Mouse (Mus musculus): ENCODE results near the gene Gm815. TPM values are rescaled to one million over a fixed set of nuclear protein-coding genes. Genes with fewer than 3 reads are reported as not detected.

Gene Gm815
- polyA plus RNA-seq, 1 experiment from 2014 or later = not detected

DNA sequence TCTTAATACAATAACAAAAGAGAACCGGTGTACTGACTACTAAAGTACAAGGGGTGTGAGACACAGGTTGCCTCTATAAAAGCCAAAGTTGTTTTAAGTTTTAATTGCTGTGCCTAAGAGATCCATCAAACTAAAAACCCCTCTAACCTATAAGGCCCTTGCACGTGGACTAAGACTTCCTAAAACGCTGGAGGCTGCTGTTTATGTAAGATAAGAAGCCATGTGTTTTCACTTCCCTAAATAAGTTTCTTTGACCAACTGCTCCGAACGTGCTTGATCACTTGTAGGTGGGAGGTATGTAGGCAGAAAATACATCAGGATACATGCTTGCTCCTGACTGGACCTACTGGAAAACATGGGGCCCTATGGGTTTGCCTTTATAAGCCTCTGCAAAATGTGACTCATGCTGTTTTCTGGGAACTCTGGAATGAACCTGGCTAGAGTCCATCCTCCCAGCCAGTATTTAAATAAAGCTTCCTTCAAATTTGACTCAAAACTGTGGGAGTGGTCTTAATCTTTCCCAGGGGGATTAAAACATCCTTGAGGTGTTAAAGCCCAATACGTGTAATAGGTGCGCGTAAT lies 31.9 kb upstream of the Gm815 start:
- Histone ChIP-seq H3K4me2 (ENCODE audit: low read length) (no peak overlapping the region), H3K36me3 (ENCODE audit: control insufficient read depth, insufficient read depth, low read length) (no peaks in the 10 kb centered on the region), H3K27ac (replicated peaks; ENCODE audit: low read depth, low read length) (no peak overlapping the region), H3K4me3 (replicated peaks; ENCODE audit: low read depth, low read length) (no peak overlapping the region), H3K27me3 (ENCODE audit: control insufficient read depth, insufficient read depth, low read length) (no peaks in the 10 kb centered on the region), H3K9me3 (ENCODE audit: control insufficient read depth, low read length) (no peaks in the 10 kb centered on the region), H3K4me1 (ENCODE audit: control insufficient read depth, insufficient read depth, low read length) (peaks cover 5% of the 10 kb centered on the region), H3K9ac (replicated peaks; ENCODE audit: low read length) (no peak overlapping the region)
- no peak for ATAC-seq (ENCODE audit: low FRiP score, low TSS enrichment)
- no peak for DNase-seq
- 91% methylated on average over 8 of the region's 8 CpGs for WGBS

- Histone ChIP-seq H3K4me3 (replicated peaks; ENCODE audit: low read depth, low read length) (no peak overlapping the region), H3K36me3 (ENCODE audit: control insufficient read depth, insufficient read depth, low read length) (no peaks in the 10 kb centered on the region), H3K4me2 (ENCODE audit: low read length) (no peak overlapping the region), H3K9ac (replicated peaks; ENCODE audit: low read length) (no peak overlapping the region), H3K4me1 (ENCODE audit: control insufficient read depth, insufficient read depth, low read length) (peaks cover 14% of the 10 kb centered on the region), H3K27me3 (ENCODE audit: control insufficient read depth, insufficient read depth, low read length) (no peaks in the 10 kb centered on the region), H3K27ac (replicated peaks; ENCODE audit: low read depth, low read length) (no peak overlapping the region), H3K9me3 (ENCODE audit: control insufficient read depth, low read length) (no peaks in the 10 kb centered on the region)
- 96% methylated on average over 4 of the region's 4 CpGs for WGBS
- ATAC-seq (ENCODE audit: low FRiP score, low TSS enrichment) (no peak), DNase-seq (no peak)
Observed at GRCm38 (mm10) chr19:26854661-26855060, 31.0 kb upstream of the Gm815 start.

- no peak overlapping the region for H3K27ac ChIP-seq (replicated peaks; ENCODE audit: low read depth, low read length)
- no peak overlapping the region for H3K4me2 ChIP-seq (ENCODE audit: low read length)
- H3K9me3 ChIP-seq (ENCODE audit: control insufficient read depth, low read length) = no peaks in the 10 kb centered on the region
- peaks cover 15% of the 10 kb centered on the region for H3K4me1 ChIP-seq (ENCODE audit: control insufficient read depth, insufficient read depth, low read length)
- DNase-seq = no peak
- no peak overlapping the region for H3K4me3 ChIP-seq (replicated peaks; ENCODE audit: low read depth, low read length)
- no peaks in the 10 kb centered on the region for H3K27me3 ChIP-seq (ENCODE audit: control insufficient read depth, insufficient read depth, low read length)
- WGBS = 91% methylated on average over 7 of the region's 7 CpGs
- H3K36me3 ChIP-seq (ENCODE audit: control insufficient read depth, insufficient read depth, low read length) = no peaks in the 10 kb centered on the region
- no peak overlapping the region for H3K9ac ChIP-seq (replicated peaks; ENCODE audit: low read length)
- ATAC-seq (ENCODE audit: low FRiP score, low TSS enrichment) = no peak
Observed at GRCm38 (mm10) chr19:26855152-26855551, 30.5 kb upstream of the Gm815 start.

DNA sequence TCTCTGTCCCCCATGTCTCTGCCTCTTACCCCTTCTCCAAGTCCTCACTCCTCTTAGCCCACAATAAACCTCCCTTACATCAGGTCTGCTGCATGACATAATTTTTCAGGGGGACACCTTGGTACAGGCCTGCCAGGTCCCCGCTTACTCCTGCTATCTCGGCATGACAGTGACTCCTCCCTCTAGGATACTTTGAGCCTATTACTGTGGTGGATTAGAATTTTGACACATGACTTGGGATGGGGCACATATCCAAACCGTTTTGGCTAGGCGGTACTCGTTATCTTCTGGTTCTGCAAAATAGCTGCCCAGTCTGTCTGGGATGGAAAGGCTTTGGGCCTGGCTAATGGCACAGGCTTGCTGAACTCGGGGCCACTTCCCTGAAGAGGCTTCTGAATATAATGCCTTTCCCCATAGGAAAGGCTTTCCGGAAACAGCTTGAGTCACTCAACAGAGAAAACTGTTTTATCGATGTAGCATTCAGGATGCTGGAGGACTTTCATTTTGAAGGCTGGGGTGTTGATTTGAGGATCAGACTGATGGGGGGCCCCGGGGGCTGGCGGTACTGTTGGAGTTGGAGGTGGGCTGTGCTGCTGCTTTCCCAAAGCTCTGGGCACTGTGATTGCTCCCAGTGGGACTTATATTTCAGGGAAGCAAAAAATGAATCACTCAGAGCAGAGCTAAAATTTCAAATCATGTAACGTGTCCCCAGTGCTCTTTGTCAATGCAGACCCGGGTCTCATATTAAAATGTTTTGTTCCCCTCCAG lies 27.1 kb upstream of the Gm815 start:
- ATAC-seq (ENCODE audit: low FRiP score, low TSS enrichment) (no peak), DNase-seq (peak; percentile 46)
- H3K4me3 ChIP-seq (replicated peaks; ENCODE audit: low read depth, low read length) = no peak overlapping the region
- H3K4me1 ChIP-seq (ENCODE audit: control insufficient read depth, insufficient read depth, low read length) = peaks cover 19% of the 10 kb centered on the region
- H3K9me3 ChIP-seq (ENCODE audit: control insufficient read depth, low read length) = no peaks in the 10 kb centered on the region
- H3K9ac ChIP-seq (replicated peaks; ENCODE audit: low read length) = no peak overlapping the region
- 0 out of 2 replicates have a peak overlapping the region, but pooled peaks have one; percentile 7 for H3K4me2 ChIP-seq (ENCODE audit: low read length)
- no peaks in the 10 kb centered on the region for H3K27me3 ChIP-seq (ENCODE audit: control insufficient read depth, insufficient read depth, low read length)
- H3K27ac ChIP-seq (replicated peaks; ENCODE audit: low read depth, low read length) = peak overlapping the region; percentile 74
- no peaks in the 10 kb centered on the region for H3K36me3 ChIP-seq (ENCODE audit: control insufficient read depth, insufficient read depth, low read length)
- 58% methylated on average over 12 of the region's 12 CpGs for WGBS

GRCm38 (mm10) chr19:26859195-26859570 lies 26.5 kb upstream of the Gm815 start:
- H3K36me3 ChIP-seq (ENCODE audit: control insufficient read depth, insufficient read depth, low read length) = no peaks in the 10 kb centered on the region
- no peaks in the 10 kb centered on the region for H3K27me3 ChIP-seq (ENCODE audit: control insufficient read depth, insufficient read depth, low read length)
- H3K4me1 ChIP-seq (ENCODE audit: control insufficient read depth, insufficient read depth, low read length) = peaks cover 19% of the 10 kb centered on the region
- no peak overlapping the region for H3K4me3 ChIP-seq (replicated peaks; ENCODE audit: low read depth, low read length)
- H3K9me3 ChIP-seq (ENCODE audit: control insufficient read depth, low read length) = no peaks in the 10 kb centered on the region
- H3K4me2 ChIP-seq (ENCODE audit: low read length) = 0 out of 2 replicates have a peak overlapping the region, but pooled peaks have one; percentile 7
- ATAC-seq (ENCODE audit: low FRiP score, low TSS enrichment) = no peak
- peak; percentile 62 for DNase-seq
- peak overlapping the region; percentile 74 for H3K27ac ChIP-seq (replicated peaks; ENCODE audit: low read depth, low read length)
- H3K9ac ChIP-seq (replicated peaks; ENCODE audit: low read length) = no peak overlapping the region
- WGBS = 25% methylated on average over 5 of the region's 5 CpGs

DNA sequence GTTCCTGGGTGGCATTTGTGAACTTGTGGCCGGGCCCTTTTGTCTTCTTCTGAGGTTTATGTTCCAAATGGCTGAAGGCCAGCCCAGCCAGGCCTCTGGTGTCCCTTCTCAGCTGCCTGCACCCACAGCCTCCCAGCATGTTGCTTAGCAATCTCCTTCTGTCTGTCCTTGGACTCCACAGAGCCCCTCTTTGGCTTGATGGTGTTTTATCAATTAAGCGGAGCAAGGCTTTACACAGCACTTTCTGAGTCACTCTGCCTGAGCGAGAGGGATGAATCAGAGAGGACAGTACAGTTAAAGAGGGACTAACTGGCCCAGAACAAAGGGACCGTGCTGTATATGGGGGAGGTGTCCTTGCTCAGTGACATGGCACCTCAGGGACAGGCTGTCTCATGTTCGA lies 22.0 kb upstream of the Gm815 start:
- Histone ChIP-seq H3K9me3 (ENCODE audit: control insufficient read depth, low read length) (no peaks in the 10 kb centered on the region), H3K27ac (replicated peaks; ENCODE audit: low read depth, low read length) (no peak overlapping the region), H3K9ac (replicated peaks; ENCODE audit: low read length) (no peak overlapping the region), H3K4me2 (ENCODE audit: low read length) (no peak overlapping the region), H3K36me3 (ENCODE audit: control insufficient read depth, insufficient read depth, low read length) (no peaks in the 10 kb centered on the region), H3K27me3 (ENCODE audit: control insufficient read depth, insufficient read depth, low read length) (no peaks in the 10 kb centered on the region), H3K4me3 (replicated peaks; ENCODE audit: low read depth, low read length) (no peak overlapping the region), H3K4me1 (ENCODE audit: control insufficient read depth, insufficient read depth, low read length) (peaks cover 22% of the 10 kb centered on the region)
- peak; percentile 40 for DNase-seq
- WGBS = 71% methylated on average over 5 of the region's 5 CpGs
- no peak for ATAC-seq (ENCODE audit: low FRiP score, low TSS enrichment)

DNA sequence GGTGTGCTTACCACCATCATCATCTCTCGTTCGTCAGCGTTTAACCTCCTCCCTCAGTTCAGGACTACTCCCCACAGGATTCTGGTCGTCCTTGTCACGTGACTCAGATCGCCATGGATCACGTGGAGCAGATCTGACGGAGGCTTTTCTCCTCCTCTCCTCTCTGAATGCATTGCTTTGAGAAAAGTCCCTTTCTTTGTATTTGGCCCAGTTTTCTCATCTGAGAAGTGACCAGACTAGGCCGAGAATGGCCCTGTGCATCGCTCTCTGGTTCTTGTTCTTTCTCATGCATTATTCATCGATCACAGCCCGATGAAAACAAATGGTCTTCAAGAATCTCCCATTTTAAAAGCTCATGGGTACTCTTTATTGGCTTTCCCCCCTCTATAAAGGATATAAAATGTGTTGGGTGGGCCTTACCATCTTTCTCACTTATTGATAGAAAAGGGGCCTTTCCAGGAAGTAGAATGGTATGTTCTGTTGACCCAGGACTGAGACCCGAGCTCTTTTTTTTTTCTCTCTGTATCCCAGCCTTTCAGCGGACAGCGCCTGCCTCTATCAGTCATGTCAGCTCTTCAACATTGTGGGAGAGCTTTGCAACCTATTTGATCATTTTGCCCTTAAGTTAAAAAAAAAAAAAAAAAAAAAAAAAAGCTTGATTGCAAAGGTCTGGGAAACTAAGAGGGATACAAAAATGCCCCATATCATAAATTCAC lies 20.5 kb upstream of the Gm815 start:
- Histone ChIP-seq H3K9ac (replicated peaks; ENCODE audit: low read length) (no peak overlapping the region), H3K9me3 (ENCODE audit: control insufficient read depth, low read length) (no peaks in the 10 kb centered on the region), H3K27me3 (ENCODE audit: control insufficient read depth, insufficient read depth, low read length) (no peaks in the 10 kb centered on the region), H3K27ac (replicated peaks; ENCODE audit: low read depth, low read length) (peak overlapping the region; percentile 55), H3K4me1 (ENCODE audit: control insufficient read depth, insufficient read depth, low read length) (peaks cover 18% of the 10 kb centered on the region), H3K4me3 (replicated peaks; ENCODE audit: low read depth, low read length) (no peak overlapping the region), H3K36me3 (ENCODE audit: control insufficient read depth, insufficient read depth, low read length) (no peaks in the 10 kb centered on the region), H3K4me2 (ENCODE audit: low read length) (no peak overlapping the region)
- DNase-seq (peak; percentile 52), ATAC-seq (ENCODE audit: low FRiP score, low TSS enrichment) (peak; percentile 14; the same call in 1 of the 2 replicates)
- WGBS = 36% methylated on average over 15 of the region's 15 CpGs

DNA sequence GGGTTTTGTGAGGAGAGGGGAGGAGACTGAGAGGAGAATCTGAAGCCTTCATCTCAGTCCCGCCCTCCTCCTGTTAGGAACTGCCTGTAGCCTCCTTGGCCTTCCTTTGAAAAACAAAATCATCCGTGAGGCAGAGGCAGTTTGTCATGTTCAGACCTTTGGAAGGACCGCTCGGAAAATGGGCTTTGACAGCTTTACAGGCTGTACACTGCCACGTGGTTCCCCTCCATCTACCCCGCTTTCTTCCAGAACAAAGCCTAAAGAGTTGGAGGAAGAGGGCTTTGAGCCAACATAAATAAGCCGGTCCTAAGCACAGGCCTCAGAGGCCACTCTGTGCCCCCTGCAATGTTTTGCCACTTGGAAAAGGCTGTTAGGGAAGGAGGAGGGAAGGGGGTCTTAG lies 19.9 kb upstream of the Gm815 start:
- DNase-seq (peak; percentile 77), ATAC-seq (ENCODE audit: low FRiP score, low TSS enrichment) (peak; percentile 81; the same call in 1 of the 2 replicates)
- Histone ChIP-seq H3K9ac (replicated peaks; ENCODE audit: low read length) (no peak overlapping the region), H3K4me3 (replicated peaks; ENCODE audit: low read depth, low read length) (no peak overlapping the region), H3K27ac (replicated peaks; ENCODE audit: low read depth, low read length) (peak overlapping the region; percentile 6; the same call in 1 of the 2 replicates), H3K4me2 (ENCODE audit: low read length) (no peak overlapping the region), H3K9me3 (ENCODE audit: control insufficient read depth, low read length) (no peaks in the 10 kb centered on the region), H3K27me3 (ENCODE audit: control insufficient read depth, insufficient read depth, low read length) (no peaks in the 10 kb centered on the region), H3K36me3 (ENCODE audit: control insufficient read depth, insufficient read depth, low read length) (no peaks in the 10 kb centered on the region), H3K4me1 (ENCODE audit: control insufficient read depth, insufficient read depth, low read length) (peaks cover 24% of the 10 kb centered on the region)
- 9% methylated on average over 7 of the region's 7 CpGs for WGBS

Measured in midbrain, embryonic 14.5 days (tissue).